Mouse (Mus musculus): Measurements from ENCODE around the gene Rnf44.

Gene Rnf44

DNA sequence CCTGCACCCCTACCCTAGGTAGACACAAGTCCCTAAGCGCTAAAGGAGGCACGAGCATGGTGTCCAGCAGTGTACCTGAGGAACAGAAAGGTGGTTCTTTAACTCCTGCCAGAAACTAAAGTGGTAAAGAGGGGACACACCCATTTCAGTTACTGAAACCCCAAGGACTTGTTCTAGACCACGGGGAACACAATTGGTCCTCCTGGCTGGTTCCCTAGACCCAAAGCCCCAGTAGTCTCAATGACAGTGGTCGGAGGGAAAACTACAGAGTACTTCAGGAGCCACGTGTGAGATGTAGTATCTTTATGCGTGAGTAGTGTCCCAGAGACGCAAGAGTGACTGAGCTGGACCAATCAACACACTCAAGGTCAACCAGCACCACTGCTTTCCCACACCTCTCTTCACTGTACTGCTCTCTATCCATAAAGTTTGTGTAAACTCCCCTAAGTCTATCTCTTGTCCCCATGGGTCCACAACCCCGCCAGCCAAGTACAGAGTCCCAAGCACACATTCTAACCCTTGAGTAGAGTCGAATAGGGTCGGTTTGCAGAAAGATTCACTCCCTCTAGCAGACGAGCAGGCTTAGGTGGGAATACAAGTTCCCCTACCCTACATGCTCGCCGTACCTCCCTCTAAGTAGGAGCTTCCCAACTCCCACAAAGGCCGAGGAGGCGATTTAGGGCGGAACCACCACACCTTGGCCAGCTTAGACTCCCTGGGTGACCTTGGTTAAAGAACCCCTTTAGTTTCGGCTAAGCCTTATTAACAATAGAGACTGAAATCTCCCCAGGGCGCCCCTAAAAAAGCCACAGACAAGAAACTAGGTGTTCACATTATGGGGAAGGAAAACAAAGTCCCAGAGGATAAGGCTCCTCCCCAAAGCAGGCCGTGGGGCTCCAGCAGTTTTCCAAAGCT, 7.3 kb downstream of the Rnf44 start:
- DNase-seq (ENCODE audit: low spot score) = no peak

DNA sequence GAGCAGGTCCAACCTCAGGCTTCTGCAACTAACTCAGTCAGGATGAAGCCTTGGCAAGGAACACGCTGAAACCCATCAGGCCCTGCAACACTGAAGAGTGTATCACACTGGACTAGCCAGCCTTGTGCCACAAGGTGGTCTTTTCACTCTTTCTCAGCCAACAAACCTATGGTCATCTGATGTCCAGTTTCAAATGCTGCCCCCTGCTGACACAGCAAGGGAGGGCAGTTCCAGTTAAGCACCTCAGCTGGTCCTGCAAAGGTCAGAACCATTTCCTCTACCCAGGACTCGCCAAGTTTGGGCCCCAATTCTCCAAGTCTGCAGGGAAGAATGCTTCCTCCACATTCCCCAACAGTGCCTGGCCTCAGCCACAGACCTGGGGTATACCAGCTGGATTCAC, 8.5 kb downstream of the Rnf44 start:
- no peak for DNase-seq (ENCODE audit: low spot score)

DNA sequence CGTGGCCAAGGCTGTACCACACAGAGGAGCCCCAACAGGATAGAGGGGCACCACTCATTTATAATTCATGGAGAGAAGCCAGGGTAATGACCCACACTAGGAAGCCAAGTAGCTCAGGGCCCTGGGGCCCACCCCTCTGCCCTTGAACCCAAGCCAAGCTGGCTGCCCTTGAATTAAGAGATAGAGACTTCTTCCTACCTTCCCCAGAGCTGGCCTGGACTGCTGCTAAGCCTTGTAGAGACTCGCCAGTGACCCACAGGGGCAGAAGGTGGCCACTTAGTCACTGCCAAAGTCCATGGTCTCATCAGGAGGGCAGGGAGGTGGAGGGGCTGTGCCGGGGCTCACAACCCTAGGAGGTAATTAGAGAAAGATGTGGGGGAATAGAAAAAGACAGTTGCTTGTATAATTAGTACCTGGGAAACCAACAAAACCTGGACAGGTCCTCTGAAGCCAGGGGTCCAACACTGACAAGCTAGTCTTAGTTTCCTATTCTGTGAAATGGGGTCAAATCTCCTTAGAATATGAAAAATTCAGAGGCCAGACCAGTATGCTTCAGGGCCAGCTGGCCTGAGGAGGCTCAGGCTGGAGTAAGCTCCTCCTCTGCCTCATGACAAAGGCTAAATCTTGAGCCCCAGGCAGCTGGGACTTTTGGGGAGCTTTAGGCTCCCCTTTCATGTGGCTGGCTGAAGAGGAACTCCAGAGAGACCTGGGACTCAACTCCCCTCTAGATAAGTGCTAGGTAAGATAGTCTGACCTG, 9.4 kb downstream of the Rnf44 start:
- no peak for DNase-seq (ENCODE audit: low spot score)

DNA sequence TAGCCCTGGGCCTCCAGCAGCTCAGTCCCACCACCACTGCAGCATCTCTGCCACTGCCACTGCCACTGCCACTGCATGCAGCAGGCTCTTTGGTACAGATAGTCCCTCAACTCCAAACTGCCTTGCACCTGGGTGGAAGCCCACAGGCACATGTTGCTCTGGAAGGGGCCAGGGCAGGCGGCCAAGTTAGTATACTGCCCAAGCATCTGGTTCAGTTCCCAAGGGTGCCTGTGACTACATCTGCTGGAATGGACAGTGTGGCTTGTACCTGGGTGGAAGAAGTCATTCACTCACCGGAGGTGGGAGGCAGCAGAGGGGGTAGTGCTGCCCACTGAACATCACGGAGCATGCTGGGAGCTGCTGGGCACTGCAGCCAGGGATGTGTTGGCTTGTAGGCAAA, 10.4 kb downstream of the Rnf44 start:
- no peak for DNase-seq (ENCODE audit: low spot score)

- no peak for DNase-seq (ENCODE audit: low spot score)
Measured at GRCm38 (mm10) chr13:54681291-54681690, 12.4 kb downstream of the Rnf44 start.

DNA sequence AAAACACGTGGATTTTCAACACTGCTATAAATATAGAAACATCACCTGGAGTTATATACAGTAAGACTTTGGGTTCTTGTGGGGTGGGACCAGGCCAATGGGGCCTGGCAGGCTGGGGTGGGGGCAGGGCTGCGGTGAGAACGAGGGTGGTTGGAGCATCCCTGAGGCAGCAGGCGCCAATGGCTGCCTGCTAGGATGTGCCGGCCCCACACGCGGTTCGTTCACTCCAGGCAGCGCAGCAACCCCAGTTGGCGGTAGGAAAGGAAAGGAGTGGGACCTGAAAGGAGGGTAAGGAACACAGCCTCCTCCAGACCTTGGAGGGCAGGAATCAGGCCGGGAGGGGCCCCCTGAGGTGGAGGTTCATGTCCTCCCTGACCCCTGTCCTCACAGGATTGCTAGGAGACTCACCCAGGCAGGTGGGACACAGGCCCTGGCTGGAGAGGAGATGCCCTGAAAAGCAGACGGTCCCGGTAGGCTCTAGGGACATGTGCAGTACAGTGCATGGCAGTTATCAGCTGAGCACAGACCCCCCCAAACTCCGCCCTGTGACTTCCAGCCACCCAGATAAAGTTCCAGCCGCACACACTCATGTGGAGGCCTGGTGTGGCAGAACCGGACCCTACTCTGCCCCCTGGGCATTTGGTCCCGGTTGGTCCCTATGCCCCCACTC, 13.4 kb downstream of the Rnf44 start:
- DNase-seq (ENCODE audit: low spot score) = no peak

GRCm38 (mm10) chr13:54678263-54678662, 15.4 kb downstream of the Rnf44 start:
- DNase-seq (ENCODE audit: low spot score) = no peak

DNA sequence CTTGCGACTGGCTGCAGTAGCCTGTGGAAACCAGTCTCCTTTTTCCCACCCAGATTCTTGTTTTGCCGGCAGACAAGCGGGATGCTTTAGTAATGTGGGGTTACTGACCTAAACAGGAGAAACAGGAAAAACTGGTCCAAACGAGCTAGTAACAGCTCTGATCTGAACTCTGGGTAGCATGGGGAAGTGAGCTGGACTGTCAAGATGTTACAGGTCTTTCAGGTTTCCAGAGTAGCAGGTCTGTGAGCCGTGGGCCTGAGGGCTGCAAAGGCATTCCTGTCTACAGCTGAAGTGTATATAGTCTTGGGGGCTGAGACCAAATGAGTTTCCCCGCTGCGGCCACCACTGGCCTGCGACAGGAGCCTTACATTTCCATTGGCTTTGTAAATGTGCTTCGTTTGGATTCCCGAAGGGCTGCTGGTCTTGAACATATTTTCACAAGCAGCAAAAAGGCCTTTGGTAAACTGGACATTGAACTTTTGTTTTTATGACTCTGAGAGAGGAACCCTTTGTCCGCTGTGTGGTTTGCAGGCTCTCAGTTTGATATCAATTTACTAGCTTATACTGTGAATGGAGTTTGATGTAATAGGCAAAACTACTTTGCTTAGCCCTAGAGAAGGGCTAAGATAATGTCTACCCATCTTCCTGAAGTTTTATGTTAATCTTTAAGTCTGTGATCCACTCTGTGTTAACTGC, 17.7 kb downstream of the Rnf44 start:
- no peak for DNase-seq (ENCODE audit: low spot score)

DNA sequence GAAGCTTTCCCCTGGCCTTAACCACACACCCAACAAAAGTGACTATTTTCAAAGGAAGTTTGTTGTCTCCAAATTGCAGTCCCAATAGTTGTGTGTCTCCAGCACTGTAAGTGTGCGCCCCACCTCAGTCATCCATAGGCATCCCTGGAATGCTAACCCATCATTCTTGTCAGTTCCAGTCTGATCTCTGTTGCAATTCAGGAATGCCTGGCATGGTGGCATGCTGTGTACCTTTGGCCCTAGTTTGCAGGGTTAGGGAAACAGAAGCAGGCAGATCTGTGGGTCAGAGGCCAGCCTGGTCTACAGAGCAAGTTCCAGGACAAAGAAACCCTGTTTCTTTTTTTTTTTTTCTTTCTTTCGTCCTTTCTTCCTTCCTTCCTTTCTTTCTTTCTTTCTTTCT, 23.2 kb downstream of the Rnf44 start:
- no peak for DNase-seq (ENCODE audit: low spot score)

DNA sequence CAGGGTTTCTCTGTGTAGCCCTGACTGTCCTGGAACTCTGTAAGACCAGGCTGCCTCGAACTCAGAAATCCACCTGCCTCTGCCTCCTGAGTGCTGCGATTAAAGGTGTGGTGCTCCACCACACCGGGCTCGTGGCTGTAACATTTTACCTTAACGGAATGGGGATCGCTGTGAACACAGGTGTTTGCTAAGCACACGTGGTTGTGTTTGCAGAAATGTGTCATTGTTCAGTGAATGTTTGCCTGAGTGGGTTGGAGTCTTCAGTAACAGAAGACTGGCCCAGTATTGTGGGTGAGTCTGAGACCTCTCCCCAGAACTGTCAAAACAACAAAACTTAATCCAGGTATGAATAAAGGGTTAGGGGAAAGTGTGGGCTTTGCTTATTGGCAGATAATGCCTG, 28.6 kb downstream of the Rnf44 start:
- DNase-seq (ENCODE audit: low spot score) = no peak

DNA sequence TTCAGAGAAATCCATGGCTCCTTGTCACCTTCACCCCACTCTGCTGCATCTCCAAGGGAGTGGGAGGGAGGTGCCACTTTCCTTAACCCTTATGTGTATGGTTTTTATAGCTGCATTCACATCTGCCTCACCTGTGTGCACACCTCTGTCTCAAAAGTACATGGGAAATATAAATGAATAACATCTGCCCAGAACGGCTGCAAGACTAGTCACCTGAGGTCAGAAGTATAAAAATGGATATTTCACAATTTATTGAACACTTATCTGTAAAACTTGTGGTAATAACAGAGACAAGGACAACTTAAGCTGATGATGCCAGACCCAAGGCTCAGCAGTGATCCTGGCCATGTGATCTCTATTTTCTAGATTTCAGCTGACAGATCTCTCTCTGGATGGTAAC, 29.2 kb downstream of the Rnf44 start:
- no peak for DNase-seq (ENCODE audit: low spot score)

DNA sequence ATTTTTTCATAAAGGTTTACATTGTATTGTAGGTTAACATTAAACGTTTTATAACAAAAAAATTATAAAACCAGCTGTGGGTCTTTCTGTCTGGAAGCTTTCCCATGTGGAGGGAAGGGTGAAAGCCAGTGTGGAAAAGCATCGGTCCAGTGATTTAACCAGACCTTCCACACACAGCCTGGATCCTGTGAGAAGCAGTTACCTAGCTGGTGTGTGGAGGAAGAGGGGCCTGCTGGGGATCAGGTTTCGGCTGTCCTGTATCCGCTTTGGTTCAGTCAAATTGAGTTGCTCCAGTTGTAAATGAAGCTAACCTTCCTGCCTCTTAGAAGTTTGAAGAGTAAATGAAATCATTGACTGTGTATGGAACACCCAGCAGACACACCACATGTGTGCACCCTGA, 29.7 kb downstream of the Rnf44 start:
- DNase-seq (ENCODE audit: low spot score) = no peak

- DNase-seq (ENCODE audit: low spot score) = no peak
Measured at GRCm38 (mm10) chr13:54661358-54661757, 32.3 kb downstream of the Rnf44 start.

DNA sequence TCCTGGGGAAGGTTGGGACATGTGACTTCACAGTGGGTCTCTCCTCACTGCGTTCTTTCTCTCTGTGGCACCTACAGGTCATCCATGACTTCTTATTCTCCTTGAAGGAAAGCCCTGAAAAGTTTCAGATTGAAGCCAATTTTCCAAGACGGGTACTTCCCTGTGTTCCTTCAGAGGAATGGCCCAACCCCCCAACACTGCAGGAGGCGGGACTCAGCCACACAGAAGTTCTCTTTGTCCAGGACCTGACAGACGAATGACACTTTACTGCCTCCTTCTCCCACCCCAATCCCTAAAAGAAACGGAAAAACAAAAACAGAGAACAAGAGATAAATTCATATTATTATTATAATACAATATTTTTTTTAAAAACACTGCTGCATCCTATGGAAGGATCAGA, 32.8 kb downstream of the Rnf44 start:
- DNase-seq (ENCODE audit: low spot score) = no peak

- no peak for DNase-seq (ENCODE audit: low spot score)
Measured at GRCm38 (mm10) chr13:54650461-54650860, 43.2 kb downstream of the Rnf44 start.

- no peak for DNase-seq (ENCODE audit: low spot score)
Measured at GRCm38 (mm10) chr13:54635011-54635410, 58.7 kb downstream of the Rnf44 start.

DNA sequence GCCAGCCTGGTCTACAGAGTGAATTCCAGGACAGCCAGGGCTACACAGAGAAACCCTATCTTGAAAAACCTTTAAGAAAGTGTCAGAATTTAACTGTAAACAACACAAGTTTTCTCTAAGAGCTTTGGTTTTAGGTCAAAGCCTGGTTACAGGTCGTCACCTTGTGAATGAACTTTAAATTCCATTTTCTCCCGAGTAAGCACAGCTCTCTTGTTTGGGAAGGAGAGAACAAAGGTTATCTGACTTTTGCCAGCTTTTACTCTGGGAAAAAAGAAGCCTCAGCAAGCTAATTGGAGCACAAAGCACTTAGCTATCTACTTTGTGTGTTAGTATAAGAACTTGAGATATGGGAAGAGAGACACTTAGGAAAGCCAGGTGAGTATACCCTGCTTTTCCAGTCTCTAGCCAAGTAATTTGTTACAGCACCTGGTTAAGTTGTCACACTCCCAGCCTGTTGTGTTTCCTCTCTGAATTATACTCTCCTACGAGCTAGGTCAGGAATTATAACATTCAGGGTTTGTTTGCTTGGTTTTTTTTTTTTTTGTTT, 60.9 kb downstream of the Rnf44 start:
- no peak for DNase-seq (ENCODE audit: low spot score)
